Mouse (Mus musculus) retina, adult 2 months (tissue): ENCODE measurements around the gene Dlgap1.

Source experiments
- DNase-seq: peaks from one replicate; pipeline ENCODE4 v3.0.0-alpha.2; 2012; ENCODE audit warnings: low read depth, low spot score

Dlgap1 gene

GRCm38 (mm10) chr17:70719684-70720324 is 750.9 kb downstream of the Dlgap1 start:
- no peak for DNase-seq

GRCm38 (mm10) chr17:70720766-70721165 is 751.9 kb downstream of the Dlgap1 start:
- DNase-seq, result no peak

GRCm38 (mm10) chr17:70722146-70722545 is 753.3 kb downstream of the Dlgap1 start:
- DNase-seq, result no peak

- no peak for DNase-seq
Measured at GRCm38 (mm10) chr17:70728719-70729281, 759.9 kb downstream of the Dlgap1 start.

- no peak for DNase-seq
Measured at GRCm38 (mm10) chr17:70734728-70735127, 765.9 kb downstream of the Dlgap1 start.

- DNase-seq, result no peak
Measured at GRCm38 (mm10) chr17:70735396-70735795, 766.5 kb downstream of the Dlgap1 start.

GRCm38 (mm10) chr17:70737424-70737823 is 768.6 kb downstream of the Dlgap1 start:
- no peak for DNase-seq

GRCm38 (mm10) chr17:70738168-70738854 is 769.4 kb downstream of the Dlgap1 start:
- no peak for DNase-seq

- no peak for DNase-seq
Measured at GRCm38 (mm10) chr17:70739346-70739745, 770.5 kb downstream of the Dlgap1 start.

GRCm38 (mm10) chr17:70741696-70742095 is 772.8 kb downstream of the Dlgap1 start:
- no peak for DNase-seq

- DNase-seq, result no peak
Measured at GRCm38 (mm10) chr17:70744570-70745153, 775.8 kb downstream of the Dlgap1 start.

GRCm38 (mm10) chr17:70745385-70745784 is 776.5 kb downstream of the Dlgap1 start:
- no peak for DNase-seq

- no peak for DNase-seq
Measured at GRCm38 (mm10) chr17:70746379-70747079, 777.7 kb downstream of the Dlgap1 start.

GRCm38 (mm10) chr17:70747731-70748475 is 779.0 kb downstream of the Dlgap1 start:
- no peak for DNase-seq

- no peak for DNase-seq
Measured at GRCm38 (mm10) chr17:70748476-70748830, 779.6 kb downstream of the Dlgap1 start.

GRCm38 (mm10) chr17:70748964-70749650 is 780.2 kb downstream of the Dlgap1 start:
- DNase-seq, result no peak

GRCm38 (mm10) chr17:70750236-70751160 is 781.6 kb downstream of the Dlgap1 start:
- DNase-seq, result no peak

- DNase-seq, result no peak
Measured at GRCm38 (mm10) chr17:70751161-70751651, 782.3 kb downstream of the Dlgap1 start.

- no peak for DNase-seq
Measured at GRCm38 (mm10) chr17:70751676-70752075, 782.8 kb downstream of the Dlgap1 start.
